Mouse (Mus musculus) adrenal gland, postnatal 36 days (tissue): ENCODE data around the gene Pmvk. TPM values are rescaled to one million over a fixed set of nuclear protein-coding genes. Genes with fewer than 3 reads are reported as not detected.

Source experiments
- DNase-seq, 2 experiments: peaks; one replicate each; pipeline ENCODE4 v3.0.0; 2021; ENCODE audit warnings: mixed read lengths in 1 of 2
- long read RNA-seq, 2 experiments: library from polyadenylated mRNA; stranded (forward); transcript quantifications; one replicate each; pipeline ENCODE4 v2.0.0; 2021; ENCODE audit warnings: borderline sequencing depth in 2 of 2
- total RNA-seq, 2 experiments: library from RNA; stranded (reverse); gene quantifications; 2 replicates each; pipeline ENCODE4 v1.2.3; 2021

Pmvk gene
- 10 to 100 TPM; 25.2 to 36.2 TPM for total RNA-seq
- long read RNA-seq, experiment 1, transcript Pmvk-201 (5 exons, 1,194 nt), result major isoform, 37 of 46 reads
- long read RNA-seq, experiment 1, partial matches to known transcripts, result 0 of 46 reads
- long read RNA-seq, experiment 1, other reads (novel, unspliced or antisense), result 9 of 46 reads
- long read RNA-seq, experiment 2, transcript Pmvk-201 (5 exons, 1,194 nt), result major isoform, 17 of 23 reads
- long read RNA-seq, experiment 2, partial matches to known transcripts, result 1 of 23 reads
- long read RNA-seq, experiment 2, other reads (novel, unspliced or antisense), result 5 of 23 reads

GRCm38 (mm10) chr3:89454401-89455177 is at the start of gene Pmvk:
TSS of gene Pmvk (plus strand) at chr3:89454541.
- no peak for DNase-seq

- DNase-seq, result no peak
These were observed 47.5 kb upstream of the Pmvk start for GRCm38 (mm10) chr3:89406887-89407286.

GRCm38 (mm10) chr3:89408448-89408847 is 45.9 kb upstream of the Pmvk start:
- DNase-seq, result no peak

GRCm38 (mm10) chr3:89409701-89410100 is 44.6 kb upstream of the Pmvk start:
- DNase-seq, result no peak

- DNase-seq, result no peak
These were observed 43.5 kb upstream of the Pmvk start for GRCm38 (mm10) chr3:89410864-89411263.

GRCm38 (mm10) chr3:89411490-89412393 is 42.6 kb upstream of the Pmvk start, which contains the start of gene Flad1:
TSS of gene Flad1 (minus strand) at chr3:89411870.
- peak; percentile 91 to 94 for DNase-seq

- DNase-seq, result no peak
These were observed 38.2 kb upstream of the Pmvk start for GRCm38 (mm10) chr3:89416158-89416557.

- no peak for DNase-seq
These were observed 37.2 kb upstream of the Pmvk start for GRCm38 (mm10) chr3:89417131-89417530.

GRCm38 (mm10) chr3:89417840-89418169 is 36.5 kb upstream of the Pmvk start:
- DNase-seq, result no peak

GRCm38 (mm10) chr3:89418170-89418860 is 36.0 kb upstream of the Pmvk start, which contains the start of the genes Cks1b and Shc1:
TSS of gene Cks1b (minus strand) at chr3:89418383.
TSS of gene Shc1 (plus strand) at chr3:89418443.
- peak; percentile 93 to 94 for DNase-seq

- peak; percentile 87 to 91 for DNase-seq
These were observed 35.5 kb upstream of the Pmvk start for GRCm38 (mm10) chr3:89418861-89419250.

- peak; percentile 62 to 74 for DNase-seq
These were observed 34.8 kb upstream of the Pmvk start for GRCm38 (mm10) chr3:89419571-89419970.

- no peak for DNase-seq
These were observed 34.4 kb upstream of the Pmvk start for GRCm38 (mm10) chr3:89419981-89420380.

GRCm38 (mm10) chr3:89420421-89420820 is 33.9 kb upstream of the Pmvk start:
- DNase-seq, result no peak

- peak; percentile 86 for DNase-seq
These were observed 33.2 kb upstream of the Pmvk start for GRCm38 (mm10) chr3:89421002-89421774.

GRCm38 (mm10) chr3:89421810-89422473 is 32.4 kb upstream of the Pmvk start:
- DNase-seq, result no peak

GRCm38 (mm10) chr3:89422556-89423205 is 31.7 kb upstream of the Pmvk start:
- DNase-seq, result no peak

GRCm38 (mm10) chr3:89424416-89425140 is 29.8 kb upstream of the Pmvk start:
- DNase-seq, result no peak

GRCm38 (mm10) chr3:89425141-89425525 is 29.2 kb upstream of the Pmvk start:
- no peak for DNase-seq
